ENCODE assay signal across 26 mouse cellular contexts in the genomic region with DNA sequence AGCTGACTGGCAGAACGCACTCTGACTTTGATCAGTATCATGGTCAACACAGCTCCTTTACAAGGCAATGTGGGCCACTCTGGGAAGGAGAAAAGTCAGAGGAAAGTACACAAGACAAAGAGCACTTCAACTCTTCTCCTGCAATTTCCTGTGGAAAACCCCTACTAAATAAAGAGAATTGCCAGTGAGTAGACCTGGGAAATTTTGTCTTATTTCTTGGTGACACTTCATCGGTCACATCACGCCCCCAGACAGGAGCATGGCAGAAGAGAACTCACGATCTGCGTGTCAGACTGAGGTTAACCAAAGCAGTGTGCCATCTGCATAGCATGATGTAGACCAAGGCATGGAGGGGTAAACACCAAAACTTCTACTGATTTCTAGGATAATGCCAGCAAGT. TPM values are rescaled to one million over a fixed set of nuclear protein-coding genes. Genes with fewer than 3 reads are reported as not detected.
DNase-seq lines count a peak whose midpoint lies in the region; ATAC-seq and TF ChIP-seq lines count a peak whose summit lies in the region.
"Had no signal": no experiment of that assay in that cellular context is flagged by ENCODE, and none has a peak within 500 bp of the region (broad histone marks: within the 10 kb centered on the region; RNA-seq: fewer than 3 reads in every experiment).

No protein-coding gene starts in this region.

- no peak overlapping the region for H3K9ac ChIP-seq in heart, postnatal 0 days (replicated peaks; ENCODE audit: low read depth, low read length)
- no peak overlapping the region for H3K9ac ChIP-seq in CH12.LX (ENCODE audit: insufficient read depth, low read depth)
- H3K9ac ChIP-seq: embryonic facial prominence, embryonic 12.5 days; embryonic facial prominence, embryonic 15.5 days; heart, embryonic 12.5 days; heart, embryonic 15.5 days; hindbrain, embryonic 12.5 days; hindbrain, embryonic 15.5 days had no signal

- DNase-seq in heart, postnatal 0 days (ENCODE audit: low spot score): no peak
- DNase-seq in heart, embryonic 10.5 days (ENCODE audit: low spot score): no peak
- DNase-seq in CH12.LX (ENCODE audit: extremely low read depth): peak; percentile 57
- peak; percentile 68 for DNase-seq in induced T-regulatory cell, adult 2 months (ENCODE audit: low read depth)
- DNase-seq in splenic B cell, adult 2 months (ENCODE audit: low read depth, low spot score): peak; percentile 17
- DNase-seq in cerebellum, adult 8-10 months: no peak
- no peak for DNase-seq in thymus, postnatal 10 days (ENCODE audit: low spot score in 2 of 2)
- no peak for DNase-seq in lung, postnatal 4 days
- DNase-seq: adrenal gland, postnatal 10 days; adrenal gland, postnatal 36 days; B cell, adult 2 months; cerebellum, adult 18-20 months; cerebellum, adult 9-11 months; cerebellum, postnatal 25 days; gastrocnemius, postnatal 10 days; gastrocnemius, postnatal 36 days; heart, postnatal 14 days; kidney, adult 2 months had no signal

- H3K4me1 ChIP-seq in heart, postnatal 0 days (ENCODE audit: control insufficient read depth, insufficient read depth): peaks cover 42% of the 10 kb centered on the region
- H3K4me1 ChIP-seq in heart, embryonic 10.5 days: peaks cover 50% of the 10 kb centered on the region
- peaks cover 35 to 72% of the 10 kb centered on the region in 2 experiments for H3K4me1 ChIP-seq in CH12.LX (ENCODE audit: control insufficient read depth in 1 of 2, insufficient read depth in 2 of 2)
- H3K4me1 ChIP-seq: embryonic facial prominence, embryonic 12.5 days; embryonic facial prominence, embryonic 15.5 days; hindbrain, embryonic 12.5 days; hindbrain, embryonic 15.5 days had no signal

- no peak overlapping the region for H3K4me3 ChIP-seq in heart, postnatal 0 days (ENCODE audit: low read depth, low read length)
- no peak overlapping the region for H3K4me3 ChIP-seq in heart, embryonic 10.5 days
- H3K4me3 ChIP-seq in CH12.LX (replicated peaks in 1 of 3; ENCODE audit: low read depth in 2 of 3, low read length in 2 of 3, poor library complexity in 1 of 3): no peak overlapping the region
- H3K4me3 ChIP-seq: embryonic facial prominence, embryonic 12.5 days; embryonic facial prominence, embryonic 15.5 days; heart, embryonic 12.5 days; heart, embryonic 15.5 days; hindbrain, embryonic 12.5 days; hindbrain, embryonic 15.5 days had no signal

- no peak for TF ChIP-seq RAD21 in CH12.LX (IDR thresholded peaks at IDR 0.05; ENCODE audit: low read depth, low read length)

- dilution Hi-C loops in CH12.LX (cut with MboI; ENCODE audit: extremely low pct_ligation_motif_present, extremely low pct_unique_long_range_greater_than_20kb, low sequenced_read_pairs): no loop called here

- TF ChIP-seq EP300 in heart, postnatal 0 days (IDR thresholded peaks at IDR 0.05; ENCODE audit: low read depth): no peak
- peak; percentile 78 for TF ChIP-seq EP300 in CH12.LX (IDR thresholded peaks at IDR 0.05; ENCODE audit: low read length)

- no peaks in the 10 kb centered on the region for H3K79me2 ChIP-seq in CH12.LX (replicated peaks; ENCODE audit: control insufficient read depth, extremely low read depth, insufficient read depth, poor library complexity, severe bottlenecking)

- no peak for ATAC-seq in heart, postnatal 0 days (ENCODE audit: insufficient read depth, low read depth)
- ATAC-seq: forebrain, embryonic 14.5 days; intestine, embryonic 16.5 days had no signal

- no peak for TF ChIP-seq POLR2A in CH12.LX (IDR thresholded peaks at IDR 0.05; ENCODE audit: low read depth, low read length)

- peak overlapping the region; percentile 64; the same call in 1 of the 2 replicates for H3K27ac ChIP-seq in heart, postnatal 0 days (ENCODE audit: low read depth)
- H3K27ac ChIP-seq in heart, embryonic 10.5 days: no peak overlapping the region
- H3K27ac ChIP-seq in CH12.LX (ENCODE audit: insufficient read depth, low read depth): peak overlapping the region; percentile 68
- H3K27ac ChIP-seq: embryonic facial prominence, embryonic 12.5 days; embryonic facial prominence, embryonic 15.5 days; hindbrain, embryonic 12.5 days; hindbrain, embryonic 15.5 days had no signal

- WGBS in heart, postnatal 0 days: 88% methylated on average over 5 of the region's 5 CpGs
- 85% methylated on average over 5 of the region's 5 CpGs for whole genome bisulfite sequencing in heart, embryonic 10.5 days

- H3K9me3 ChIP-seq in heart, postnatal 0 days (replicated peaks; ENCODE audit: control insufficient read depth, low read length): no peaks in the 10 kb centered on the region
- H3K9me3 ChIP-seq in heart, embryonic 10.5 days: no peaks in the 10 kb centered on the region
- peaks cover 3% of the 10 kb centered on the region for H3K9me3 ChIP-seq in CH12.LX (replicated peaks; ENCODE audit: low read length)
- H3K9me3 ChIP-seq: embryonic facial prominence, embryonic 12.5 days; embryonic facial prominence, embryonic 15.5 days; heart, embryonic 12.5 days; heart, embryonic 15.5 days; hindbrain, embryonic 12.5 days; hindbrain, embryonic 15.5 days had no signal

- H3K27me3 ChIP-seq in heart, postnatal 0 days (ENCODE audit: control insufficient read depth, insufficient read depth, low read length): no peaks in the 10 kb centered on the region
- no peaks in the 10 kb centered on the region for H3K27me3 ChIP-seq in heart, embryonic 10.5 days (ENCODE audit: insufficient read depth, poor library complexity, severe bottlenecking)
- no peaks in the 10 kb centered on the region for H3K27me3 ChIP-seq in CH12.LX (replicated peaks)
- no peaks in the 10 kb centered on the region for H3K27me3 ChIP-seq in splenic B cell, adult 2 months (ENCODE audit: control insufficient read depth, insufficient read depth, low read length, poor library complexity, severe bottlenecking)
- H3K27me3 ChIP-seq: embryonic facial prominence, embryonic 12.5 days; embryonic facial prominence, embryonic 15.5 days; heart, embryonic 12.5 days; heart, embryonic 15.5 days; hindbrain, embryonic 12.5 days; hindbrain, embryonic 15.5 days had no signal

- H3K36me3 ChIP-seq in heart, postnatal 0 days (replicated peaks; ENCODE audit: control insufficient read depth, insufficient read depth, low read length): peaks cover 33% of the 10 kb centered on the region
- peaks cover 32% of the 10 kb centered on the region for H3K36me3 ChIP-seq in heart, embryonic 10.5 days
- H3K36me3 ChIP-seq in CH12.LX (replicated peaks in 1 of 2; ENCODE audit: control insufficient read depth in 1 of 2, insufficient read depth in 1 of 2, low read length in 1 of 2): peaks cover 37 to 89% of the 10 kb centered on the region in 2 experiments
- H3K36me3 ChIP-seq in splenic B cell, adult 2 months (ENCODE audit: control insufficient read depth, insufficient read depth, low read length, poor library complexity, severe bottlenecking): peaks cover 11% of the 10 kb centered on the region

- H3K4me2 ChIP-seq in heart, postnatal 0 days (ENCODE audit: low read depth, low read length): no peak overlapping the region
- peak overlapping the region; percentile 18 for H3K4me2 ChIP-seq in CH12.LX (ENCODE audit: insufficient read depth, low read depth, poor library complexity, severe bottlenecking)
- H3K4me2 ChIP-seq: embryonic facial prominence, embryonic 12.5 days; embryonic facial prominence, embryonic 15.5 days; hindbrain, embryonic 12.5 days; hindbrain, embryonic 15.5 days had no signal

- TF ChIP-seq CTCF in heart, postnatal 0 days (IDR thresholded peaks at IDR 0.05; ENCODE audit: low read depth): no peak
- TF ChIP-seq CTCF in CH12.LX (conservative IDR thresholded peaks at IDR 0.05 in 1 of 2, IDR thresholded peaks at IDR 0.05 in 1 of 2; ENCODE audit: low read depth in 2 of 2, low read length in 2 of 2): no peak

- in situ Hi-C loops in CH12.LX (cut with MboI; ENCODE audit: low pct_ligation_motif_present, low pct_unique_long_range_greater_than_20kb, low sequenced_read_pairs): no loop called here

TF ChIP-seq in CH12.LX, 34 proteins besides CTCF, POLR2A, EP300 and RAD21 (continues in another document):
- no peak for TF ChIP-seq UBTF (IDR thresholded peaks at IDR 0.05; ENCODE audit: low read depth, low read length)
- no peak for TF ChIP-seq NELFE (IDR thresholded peaks at IDR 0.05; ENCODE audit: low read depth, low read length)
- 0 out of 2 replicates have a peak, but pooled peaks have one; percentile 8 for TF ChIP-seq NRF1 (IDR thresholded peaks at IDR 0.05; ENCODE audit: low read depth, low read length)
- peak; percentile 83 for TF ChIP-seq MAX (IDR thresholded peaks at IDR 0.05; ENCODE audit: low read length)
- TF ChIP-seq ELF1 (IDR thresholded peaks at IDR 0.05; ENCODE audit: low read depth, low read length): 0 out of 2 replicates have a peak, but pooled peaks have one; percentile 5
- TF ChIP-seq CHD1 (IDR thresholded peaks at IDR 0.05; ENCODE audit: low read depth, low read length): no peak
- TF ChIP-seq ETS1 (conservative IDR thresholded peaks at IDR 0.05; ENCODE audit: low read depth, low read length): peak; percentile 82
- TF ChIP-seq MAZ (IDR thresholded peaks at IDR 0.05; ENCODE audit: low read depth, low read length): peak; percentile 67; the same call in 1 of the 2 replicates
- peak; percentile 74 for TF ChIP-seq RCOR1 (conservative IDR thresholded peaks at IDR 0.05; ENCODE audit: low read depth, low read length)
- no peak for TF ChIP-seq USF2 (conservative IDR thresholded peaks at IDR 0.05; ENCODE audit: low read depth, low read length)
- no peak for TF ChIP-seq CHD2 (IDR thresholded peaks at IDR 0.05; ENCODE audit: low read length)
- TF ChIP-seq TCF12 (IDR thresholded peaks at IDR 0.05; ENCODE audit: low read depth, low read length): peak; percentile 39; the same call in 1 of the 2 replicates
- peak; percentile 77; the same call in 1 of the 2 replicates for TF ChIP-seq MEF2A (IDR thresholded peaks at IDR 0.05; ENCODE audit: borderline replicate concordance, low read depth, low read length)
- TF ChIP-seq GABPA (IDR thresholded peaks at IDR 0.05; ENCODE audit: insufficient replicate concordance, low read depth, low read length): no peak
- no peak for TF ChIP-seq ZC3H11A (IDR thresholded peaks at IDR 0.05; ENCODE audit: low read depth, low read length)
- peak; percentile 96 for TF ChIP-seq BHLHE40 (IDR thresholded peaks at IDR 0.05; ENCODE audit: low read depth, low read length)
- TF ChIP-seq IRF4 (IDR thresholded peaks at IDR 0.05; ENCODE audit: low read depth, low read length): peak; percentile 54; the same call in 1 of the 2 replicates
- TF ChIP-seq MXI1 (IDR thresholded peaks at IDR 0.05; ENCODE audit: low read depth, low read length): peak; percentile 80; the same call in 1 of the 2 replicates
- TF ChIP-seq HCFC1 (IDR thresholded peaks at IDR 0.05; ENCODE audit: low read depth, low read length): no peak

RNA-seq across cellular contexts. Expression of gene Nfkb1, which starts 51.1 kb away (rescaled TPM):
- total RNA-seq in heart, postnatal 0 days (2014; rRNA removed; ENCODE audit: low replicate concordance): 51.7 and 61.7 TPM in 2 replicates
- polyA plus RNA-seq in heart, postnatal 0 days (2015; fragmentation: Nextera tagmentation; extraction: Ambion mirVana): 11.9 and 12.5 TPM in 2 replicates
- polyA plus RNA-seq in heart, embryonic 10.5 days (2016; fragmentation: Nextera tagmentation; extraction: Ambion mirVana): 13.2 and 16.0 TPM in 2 replicates
- 256 and 271 TPM in 2 replicates for total RNA-seq in CH12.LX (2012; rRNA removed)
- 351 and 369 TPM in 2 replicates for total RNA-seq in CH12.LX (2014; rRNA removed)
- polyA plus RNA-seq in CH12.LX (2012; ENCODE audit: insufficient read length, low read depth): 283 and 346 TPM in 2 replicates

Comparison
In these comparisons a context has a peak if more than half of its experiments do, and no peak if none do; other contexts are left out.
1. DNase-seq: peak in CH12.LX (single experiment), induced T-regulatory cell, adult 2 months (single experiment) and splenic B cell, adult 2 months (single experiment); none in heart, postnatal 0 days (single experiment), heart, embryonic 10.5 days (single experiment), cerebellum, adult 8-10 months (single experiment), thymus, postnatal 10 days (0 of 2) and lung, postnatal 4 days (0 of 2).
2. RNA of gene Nfkb1, which starts 51.1 kb away (polyA plus RNA-seq): 283 to 346 TPM in CH12.LX; 13.2 to 16.0 TPM in heart, embryonic 10.5 days and 11.9 to 12.5 TPM in heart, postnatal 0 days; every median in the first group is over 10 times any median in the second.